ENCODE assay signal across 20 mouse cellular contexts in genomic region chr3:136085077-136085476, GRCm38 (mm10).
DNase-seq lines count a peak whose midpoint lies in the region; ATAC-seq lines count a peak whose summit lies in the region.
"Had no signal": no experiment of that assay in that cellular context is flagged by ENCODE, and none has a peak within 500 bp of the region (broad histone marks: within the 10 kb centered on the region; RNA-seq: fewer than 3 reads in every experiment).

No protein-coding gene starts in this region.

- no peaks in the 10 kb centered on the region for H3K4me1 ChIP-seq in hindbrain, embryonic 12.5 days
- H3K4me1 ChIP-seq: embryonic facial prominence, embryonic 13.5 days; forebrain, embryonic 12.5 days; heart, embryonic 13.5 days; hindbrain, embryonic 13.5 days had no signal

- no peak overlapping the region for H3K4me2 ChIP-seq in hindbrain, embryonic 12.5 days (replicated peaks)
- H3K4me2 ChIP-seq: embryonic facial prominence, embryonic 13.5 days; forebrain, embryonic 12.5 days; heart, embryonic 13.5 days; hindbrain, embryonic 13.5 days had no signal

- H3K27me3 ChIP-seq in hindbrain, embryonic 12.5 days: no peaks in the 10 kb centered on the region
- H3K27me3 ChIP-seq: embryonic facial prominence, embryonic 13.5 days; forebrain, embryonic 12.5 days; heart, embryonic 13.5 days; hindbrain, embryonic 13.5 days; Patski had no signal

- H3K9ac ChIP-seq in hindbrain, embryonic 12.5 days: no peak overlapping the region
- H3K9ac ChIP-seq: embryonic facial prominence, embryonic 13.5 days; forebrain, embryonic 12.5 days; heart, embryonic 13.5 days; hindbrain, embryonic 13.5 days had no signal

- peak; percentile 4 for DNase-seq in adrenal gland, postnatal 14 days
- DNase-seq in adrenal gland, adult 2 months: no peak
- DNase-seq in lung, postnatal 25 days (ENCODE audit: low spot score): peak; percentile 4
- DNase-seq in lung, postnatal 10 days: no peak
- DNase-seq in adipocyte (ENCODE audit: low spot score): peak; percentile 60
- DNase-seq in thymus, postnatal 4 days: no peak
- DNase-seq: adrenal gland, adult 8-10 months; cerebellum, adult 18-20 months; cerebellum, adult 9-11 months; cerebellum, postnatal 36 days; gastrocnemius, postnatal 10 days; heart, postnatal 4 days had no signal

- H3K27ac ChIP-seq in hindbrain, embryonic 12.5 days: no peak overlapping the region
- H3K27ac ChIP-seq: embryonic facial prominence, embryonic 13.5 days; forebrain, embryonic 12.5 days; heart, embryonic 13.5 days; hindbrain, embryonic 13.5 days; hindbrain, postnatal 0 days had no signal

- no peak for ATAC-seq in hindbrain, embryonic 12.5 days (ENCODE audit: low FRiP score)
- ATAC-seq: activated CD4-positive, CD25-positive, alpha-beta regulatory T cell, adult 4 months; hindbrain, postnatal 0 days; Patski had no signal

- H3K36me3 ChIP-seq in hindbrain, embryonic 12.5 days: no peaks in the 10 kb centered on the region
- H3K36me3 ChIP-seq: embryonic facial prominence, embryonic 13.5 days; forebrain, embryonic 12.5 days; heart, embryonic 13.5 days; hindbrain, embryonic 13.5 days had no signal

- WGBS in hindbrain, embryonic 12.5 days: 83% methylated on average over 1 of the region's 1 CpGs

- H3K9me3 ChIP-seq in hindbrain, embryonic 12.5 days (replicated peaks): no peaks in the 10 kb centered on the region
- H3K9me3 ChIP-seq: embryonic facial prominence, embryonic 13.5 days; forebrain, embryonic 12.5 days; heart, embryonic 13.5 days; hindbrain, embryonic 13.5 days had no signal

- H3K4me3 ChIP-seq in hindbrain, embryonic 12.5 days: no peak overlapping the region
- H3K4me3 ChIP-seq: embryonic facial prominence, embryonic 13.5 days; forebrain, embryonic 12.5 days; heart, embryonic 13.5 days; hindbrain, embryonic 13.5 days had no signal

Comparison
In these comparisons a context has a peak if more than half of its experiments do, and no peak if none do; other contexts are left out.
1. DNase-seq: peak in adrenal gland, postnatal 14 days (single experiment), lung, postnatal 25 days (single experiment) and adipocyte (single experiment); none in adrenal gland, adult 2 months (single experiment), lung, postnatal 10 days (single experiment) and thymus, postnatal 4 days (single experiment).